Mouse (Mus musculus) CH12.LX (cell line): ENCODE measurements around the gene Rdh9. TPM values are rescaled to one million over a fixed set of nuclear protein-coding genes. Genes with fewer than 3 reads are reported as not detected.

Experiments
- DNase-seq: peaks from one replicate; pipeline ENCODE4 v3.0.0-alpha.2; 2013; ENCODE audit errors: extremely low read depth
- H3K27ac ChIP-seq: 2 replicates; pipeline ENCODE4 v1.5.1; 2012; ENCODE audit warnings: low read depth, mild to moderate bottlenecking, control low read depth, moderate library complexity; ENCODE audit not compliant: insufficient read depth
- H3K27me3 ChIP-seq: replicated peaks from 2 replicates; pipeline ENCODE3; 2012; ENCODE audit warnings: inconsistent platforms
- H3K36me3 ChIP-seq, 2 experiments: replicated peaks in 1 of 2; 2 replicates each; pipeline versions ENCODE3 to v1.6.1; 2012; ENCODE audit warnings: inconsistent platforms in 1 of 2, low read length in 1 of 2, mild to moderate bottlenecking in 1 of 2, mixed read lengths in 1 of 2, moderate library complexity in 1 of 2; ENCODE audit not compliant: control insufficient read depth in 1 of 2, insufficient read depth in 1 of 2
- H3K4me1 ChIP-seq, 2 experiments: 2 replicates each; pipeline ENCODE4 v1.6.1; 2012; ENCODE audit warnings: inconsistent platforms in 1 of 2, moderate library complexity in 1 of 2; ENCODE audit not compliant: insufficient read depth in 2 of 2, control insufficient read depth in 1 of 2
- H3K4me2 ChIP-seq: 2 replicates; pipeline ENCODE4 v1.6.1; 2012; ENCODE audit warnings: low read depth, mild to moderate bottlenecking, control low read depth; ENCODE audit not compliant: poor library complexity, insufficient read depth, severe bottlenecking
- H3K4me3 ChIP-seq, 3 experiments: fragments of 150-350 bp in 1 of 3; sonication (generic) in 1 of 3; replicated peaks in 1 of 3; 2 replicates each; pipeline versions ENCODE3 to v1.5.1; 2011 to 2012; ENCODE audit warnings: low read depth in 2 of 3, low read length in 2 of 3, mild to moderate bottlenecking in 2 of 3, moderate library complexity in 2 of 3, control low read depth in 1 of 3, improper control_type of control experiment in 1 of 3, inconsistent platforms in 1 of 3, mixed read lengths in 1 of 3; ENCODE audit not compliant: poor library complexity in 1 of 3
- H3K79me2 ChIP-seq: replicated peaks from 2 replicates; pipeline ENCODE4 v1.6.1; 2012; ENCODE audit warnings: mild to moderate bottlenecking, moderate library complexity; ENCODE audit not compliant: control insufficient read depth, poor library complexity, insufficient read depth, severe bottlenecking; ENCODE audit errors: extremely low read depth
- H3K9ac ChIP-seq: 2 replicates; pipeline ENCODE4 v1.6.1; 2012; ENCODE audit warnings: low read depth, mild to moderate bottlenecking, control low read depth, moderate library complexity; ENCODE audit not compliant: insufficient read depth
- H3K9me3 ChIP-seq: replicated peaks from 2 replicates; pipeline ENCODE3; 2012; ENCODE audit warnings: low read length, inconsistent platforms, mixed read lengths
- BHLHE40 ChIP-seq: IDR thresholded peaks from 2 replicates; pipeline ENCODE4 v1.6.1; 2011; ENCODE audit warnings: mild to moderate bottlenecking, low read depth, low read length, improper control_type of control experiment
- CTCF ChIP-seq, 2 experiments: IDR thresholded peaks in 1 of 2; conservative IDR thresholded peaks in 1 of 2; 2 replicates each; pipeline ENCODE4 v1.5.1; 2011 to 2012; ENCODE audit warnings: low read depth in 2 of 2, low read length in 2 of 2, improper control_type of control experiment in 1 of 2, inconsistent platforms in 1 of 2, mild to moderate bottlenecking in 1 of 2, moderate library complexity in 1 of 2
- E2F4 ChIP-seq: IDR thresholded peaks from 2 replicates; pipeline ENCODE4 v1.6.1; 2011; ENCODE audit warnings: low read depth, low read length, improper control_type of control experiment; ENCODE audit not compliant: insufficient replicate concordance
- EP300 ChIP-seq: IDR thresholded peaks from 2 replicates; pipeline ENCODE4 v1.6.1; 2011; ENCODE audit warnings: low read length, improper control_type of control experiment
- ETS1 ChIP-seq: conservative IDR thresholded peaks from 2 replicates; pipeline ENCODE4 v1.6.1; 2012; ENCODE audit warnings: low read depth, mild to moderate bottlenecking, inconsistent platforms, low read length, improper control_type of control experiment, moderate library complexity
- GABPA ChIP-seq: IDR thresholded peaks from 2 replicates; pipeline ENCODE4 v1.6.1; 2012; ENCODE audit warnings: low read depth, low read length, improper control_type of control experiment, inconsistent platforms; ENCODE audit not compliant: insufficient replicate concordance
- HCFC1 ChIP-seq: IDR thresholded peaks from 2 replicates; pipeline ENCODE4 v1.6.1; 2012; ENCODE audit warnings: low read depth, mild to moderate bottlenecking, inconsistent platforms, low read length, improper control_type of control experiment
- MAX ChIP-seq: IDR thresholded peaks from 2 replicates; pipeline ENCODE4 v1.6.1; 2011; ENCODE audit warnings: low read length, improper control_type of control experiment
- MEF2A ChIP-seq: IDR thresholded peaks from 2 replicates; pipeline ENCODE4 v1.6.1; 2014; ENCODE audit warnings: low read depth, mild to moderate bottlenecking, inconsistent platforms, low read length, improper control_type of control experiment, borderline replicate concordance
- MXI1 ChIP-seq: IDR thresholded peaks from 2 replicates; pipeline ENCODE4 v1.6.1; 2011; ENCODE audit warnings: mild to moderate bottlenecking, low read depth, low read length, improper control_type of control experiment
- MYC ChIP-seq: IDR thresholded peaks from 2 replicates; pipeline ENCODE4 v1.6.1; 2011; ENCODE audit warnings: low read depth, mild to moderate bottlenecking, improper control_type of control experiment, low read length
- NRF1 ChIP-seq: IDR thresholded peaks from 2 replicates; pipeline ENCODE4 v1.6.1; 2014; ENCODE audit warnings: low read depth, mild to moderate bottlenecking, inconsistent platforms, low read length, improper control_type of control experiment, moderate library complexity
- PAX5 ChIP-seq: IDR thresholded peaks from 2 replicates; pipeline ENCODE4 v1.6.1; 2012; ENCODE audit warnings: low read length, inconsistent platforms, mixed read lengths
- POLR2A ChIP-seq: IDR thresholded peaks from 2 replicates; pipeline ENCODE4 v1.6.1; 2011; ENCODE audit warnings: low read depth, mild to moderate bottlenecking, improper control_type of control experiment, low read length
- POLR2AphosphoS2 ChIP-seq: IDR thresholded peaks from 2 replicates; pipeline ENCODE4 v1.6.1; 2011; ENCODE audit warnings: low read depth, low read length, improper control_type of control experiment
- RAD21 ChIP-seq: IDR thresholded peaks from 2 replicates; pipeline ENCODE4 v1.6.1; 2011; ENCODE audit warnings: low read depth, mild to moderate bottlenecking, low read length, improper control_type of control experiment, moderate library complexity
- RCOR1 ChIP-seq: conservative IDR thresholded peaks from 2 replicates; pipeline ENCODE4 v1.6.1; 2012; ENCODE audit warnings: low read depth, mild to moderate bottlenecking, inconsistent platforms, low read length, improper control_type of control experiment
- SIN3A ChIP-seq: IDR thresholded peaks from 2 replicates; pipeline ENCODE4 v1.6.1; 2012; ENCODE audit warnings: low read length, improper control_type of control experiment, inconsistent platforms
- SMC3 ChIP-seq: IDR thresholded peaks from 2 replicates; pipeline ENCODE4 v1.6.1; 2011; ENCODE audit warnings: low read depth, low read length, improper control_type of control experiment
- TBP ChIP-seq: conservative IDR thresholded peaks from 2 replicates; pipeline ENCODE4 v1.6.1; 2011; ENCODE audit warnings: low read depth, low read length, improper control_type of control experiment
- USF2 ChIP-seq: conservative IDR thresholded peaks from 2 replicates; pipeline ENCODE4 v1.6.1; 2011; ENCODE audit warnings: low read depth, low read length, improper control_type of control experiment
- ZC3H11A ChIP-seq: IDR thresholded peaks from 2 replicates; pipeline ENCODE4 v1.6.1; 2012; ENCODE audit warnings: low read depth, mild to moderate bottlenecking, inconsistent platforms, low read length, improper control_type of control experiment
- ZNF384 ChIP-seq: IDR thresholded peaks from 2 replicates; pipeline ENCODE4 v1.6.1; 2012; ENCODE audit warnings: low read depth, low read length, improper control_type of control experiment, inconsistent platforms
- dilution Hi-C: fragments of 300-500 bp; cut with MboI; formaldehyde crosslinking; loops from 2 replicates; pipeline ENCODE4 v1.14.3; 2020; ENCODE audit warnings: low sequenced_read_pairs; ENCODE audit not compliant: extremely low pct_unique_long_range_greater_than_20kb, extremely low pct_ligation_motif_present
- in situ Hi-C: fragments of 300-500 bp; cut with MboI; formaldehyde crosslinking; loops from 3 replicates; pipeline ENCODE4 v1.14.3; 2019; ENCODE audit warnings: low sequenced_read_pairs, low pct_ligation_motif_present, low pct_unique_long_range_greater_than_20kb, mixed read lengths
- polyA plus RNA-seq: library from polyadenylated mRNA; unstranded; fragments of >175 nt; gene quantifications from 2 replicates; pipeline ENCODE4 v1.2.1, GENCODE M21; 2012; ENCODE audit warnings: low read depth; ENCODE audit not compliant: insufficient read length
- total RNA-seq, 2 experiments: library from RNA; depleted of rRNA; stranded (reverse); fragments of 300-350 nt in 1 of 2; fragments of >200 nt in 1 of 2; gene quantifications; 2 replicates each; pipeline ENCODE4 v1.2.3; 2012 to 2014

The Rdh9 gene
- total and polyA plus RNA-seq, 3 experiments, result 0.09 TPM; not detected in 2

DNA sequence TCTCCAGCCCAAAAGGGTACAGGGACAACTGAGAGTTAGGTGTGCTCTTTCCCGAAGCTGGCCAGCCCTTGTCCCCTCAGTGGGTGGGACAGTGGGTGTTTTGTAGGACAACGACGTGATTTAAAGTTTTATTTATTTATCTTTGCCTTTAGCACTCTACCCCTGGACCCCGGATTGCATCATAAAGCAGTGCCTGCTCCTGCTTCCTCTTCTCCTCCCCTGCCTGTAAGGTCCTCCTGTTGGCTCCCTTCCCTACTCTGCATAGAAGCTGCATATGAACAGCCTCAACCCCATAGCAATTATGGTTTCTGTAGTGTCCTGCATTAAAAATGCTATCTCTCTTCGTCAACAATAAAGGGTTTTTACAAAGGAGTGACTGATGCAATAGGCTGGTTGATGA is 44.8 kb upstream of the Rdh9 start:
- dilution Hi-C loops (no loop called here), in situ Hi-C loops (loop anchor here (5.0 to 25.0 kb wide), 4 partner anchors 34 to 206 kb away; no protein-coding TSS in a partner anchor)
- no peaks in the 10 kb centered on the region for H3K9me3 ChIP-seq
- no peaks in the 10 kb centered on the region for H3K79me2 ChIP-seq
- no peaks in the 10 kb centered on the region for H3K36me3 ChIP-seq
- H3K27me3 ChIP-seq, result peaks cover 38% of the 10 kb centered on the region
- DNase-seq, result peak; percentile 3
- no peak overlapping the region for H3K27ac ChIP-seq
- no peak overlapping the region for H3K4me3 ChIP-seq
- peaks cover 10 to 14% of the 10 kb centered on the region in 2 experiments for H3K4me1 ChIP-seq
- peak; percentile 39; the same call in 1 of the 2 replicates for TF ChIP-seq ZNF384
- no peak for TF ChIP-seq EP300
- TF ChIP-seq, all 38 proteins: peak for 1
- 0 out of 2 replicates have a peak overlapping the region, but pooled peaks have one; percentile 13 for H3K9ac ChIP-seq
- no peak overlapping the region for H3K4me2 ChIP-seq

DNA sequence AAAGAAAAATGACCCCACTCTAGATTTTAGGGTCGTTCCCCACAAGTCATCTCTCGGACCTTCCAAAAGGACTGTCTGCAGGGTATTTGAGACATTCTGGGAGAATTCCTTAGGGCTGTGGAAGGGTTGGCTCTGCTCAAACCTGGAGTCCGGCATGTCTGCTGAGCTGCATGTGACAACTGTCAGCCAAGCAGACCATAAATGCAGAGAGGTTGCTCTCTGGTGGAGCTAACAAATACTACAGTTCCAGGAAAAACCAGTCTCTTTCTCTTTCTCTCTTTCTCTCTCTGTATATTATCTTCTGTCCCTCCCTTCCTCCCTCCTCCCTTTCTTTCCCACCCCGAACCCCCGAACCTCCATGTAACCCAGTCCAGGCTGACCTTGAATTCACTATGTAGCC is 41.8 kb upstream of the Rdh9 start:
- in situ Hi-C loops, result loop anchor here (5.0 to 25.0 kb wide), 4 partner anchors 37 to 203 kb away; no protein-coding TSS in a partner anchor
- peaks cover 20% of the 10 kb centered on the region for H3K27me3 ChIP-seq
- peaks cover 10 to 24% of the 10 kb centered on the region in 2 experiments; a peak in 3 of 4 replicates for H3K4me1 ChIP-seq
- no peaks in the 10 kb centered on the region for H3K36me3 ChIP-seq
- peak overlapping the region; percentile 42 for H3K9ac ChIP-seq
- dilution Hi-C loops, result no loop called here
- no peaks in the 10 kb centered on the region for H3K79me2 ChIP-seq
- no peaks in the 10 kb centered on the region for H3K9me3 ChIP-seq
- H3K4me2 ChIP-seq, result peak overlapping the region; percentile 61; the same call in 1 of the 2 replicates
- TF ChIP-seq GABPA, result no peak
- 0 out of 2 replicates have a peak, but pooled peaks have one; percentile 15 for TF ChIP-seq MAX
- TF ChIP-seq CTCF (conservative IDR thresholded peaks at IDR 0.05 in 1 of 2, IDR thresholded peaks at IDR 0.05 in 1 of 2; ENCODE audit: low read depth in 2 of 2, low read length in 2 of 2), result peak; percentile 17 to 91; a peak in 2 of 4 replicates
- peak; percentile 83 for TF ChIP-seq MXI1
- TF ChIP-seq MYC, result 0 out of 2 replicates have a peak, but pooled peaks have one; percentile 69
- TF ChIP-seq ZC3H11A, result peak; percentile 46; the same call in 1 of the 2 replicates
- TF ChIP-seq HCFC1, result no peak
- no peak for TF ChIP-seq ZNF384
- peak; percentile 90 for TF ChIP-seq RAD21
- peak; percentile 88 for TF ChIP-seq SMC3
- no peak for TF ChIP-seq POLR2AphosphoS2
- peak; percentile 98 for TF ChIP-seq BHLHE40
- no peak overlapping the region for H3K4me3 ChIP-seq
- H3K27ac ChIP-seq, result no peak overlapping the region
- DNase-seq, result peak; percentile 31

DNA sequence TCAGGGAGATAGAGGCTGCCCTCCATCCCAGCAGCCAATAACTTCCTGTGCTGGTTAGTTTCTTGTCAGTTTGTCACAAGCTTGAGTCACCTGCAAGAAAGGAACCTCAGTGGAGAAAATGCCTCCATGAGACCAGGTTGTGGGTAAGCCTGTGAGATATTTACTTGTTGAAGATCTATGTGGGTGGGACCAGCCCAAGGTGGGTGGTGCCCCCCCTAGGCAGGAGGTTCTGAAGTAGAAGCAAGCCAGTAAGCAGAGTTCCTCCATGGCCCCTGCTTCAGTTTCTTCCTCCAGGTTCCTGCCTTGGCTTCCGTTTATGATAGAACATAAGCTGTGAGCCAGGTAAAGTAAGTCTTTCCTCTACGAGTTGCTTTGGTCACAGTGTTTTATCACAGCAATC is 39.9 kb upstream of the Rdh9 start:
- Histone ChIP-seq H3K27ac (no peak overlapping the region), H3K4me2 (no peak overlapping the region), H3K4me1 (peaks cover 8 to 26% of the 10 kb centered on the region in 2 experiments; a peak in 3 of 4 replicates), H3K9me3 (no peaks in the 10 kb centered on the region), H3K4me3 (no peak overlapping the region), H3K9ac (no peak overlapping the region), H3K36me3 (peaks cover under 1 to 1% of the 10 kb centered on the region in 2 experiments), H3K79me2 (peaks cover 5% of the 10 kb centered on the region; the same call in 1 of the 2 replicates), H3K27me3 (peaks cover 16% of the 10 kb centered on the region)
- dilution Hi-C loops, result no loop called here
- in situ Hi-C loops, result loop anchor here (10.0 to 25.0 kb wide), 3 partner anchors 61 to 201 kb away; no protein-coding TSS in a partner anchor
- DNase-seq, result no peak
- no peak for TF ChIP-seq USF2
- no peak for TF ChIP-seq ETS1
- TF ChIP-seq POLR2A, result no peak
- TF ChIP-seq GABPA, result no peak
- TF ChIP-seq MEF2A, result no peak
- no peak for TF ChIP-seq EP300
- TF ChIP-seq NRF1, result no peak
- no peak for TF ChIP-seq SIN3A
- no peak for TF ChIP-seq BHLHE40
- TF ChIP-seq MYC, result no peak
- no peak for TF ChIP-seq PAX5
- no peak for TF ChIP-seq POLR2AphosphoS2
- TF ChIP-seq TBP, result no peak
- TF ChIP-seq RCOR1, result no peak
- no peak for TF ChIP-seq E2F4
